Mouse (Mus musculus): ENCODE data around the gene Atp13a2.

Atp13a2 gene

DNA sequence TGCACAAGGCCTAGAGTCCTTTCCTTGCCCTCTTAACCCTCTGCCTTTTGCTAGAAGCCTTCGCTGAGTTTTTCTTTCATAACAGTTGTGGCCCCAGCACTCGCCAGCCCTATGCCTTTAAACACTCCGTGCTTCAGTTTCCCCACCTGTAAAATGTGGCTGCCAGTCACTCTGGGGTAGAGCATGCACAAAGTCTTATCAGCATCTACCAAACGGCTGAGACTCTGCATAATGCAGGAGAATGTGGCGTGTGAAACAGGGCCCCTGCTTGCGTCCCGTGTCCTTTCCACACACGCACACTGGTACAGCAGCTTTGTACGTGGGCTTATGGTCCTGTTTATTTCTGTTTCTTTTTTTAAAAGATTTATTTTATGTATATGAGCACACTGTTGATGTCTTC, 10.1 kb downstream of the Atp13a2 start:
- DNase-seq (ENCODE audit: low spot score in 2 of 2) = no peak

DNA sequence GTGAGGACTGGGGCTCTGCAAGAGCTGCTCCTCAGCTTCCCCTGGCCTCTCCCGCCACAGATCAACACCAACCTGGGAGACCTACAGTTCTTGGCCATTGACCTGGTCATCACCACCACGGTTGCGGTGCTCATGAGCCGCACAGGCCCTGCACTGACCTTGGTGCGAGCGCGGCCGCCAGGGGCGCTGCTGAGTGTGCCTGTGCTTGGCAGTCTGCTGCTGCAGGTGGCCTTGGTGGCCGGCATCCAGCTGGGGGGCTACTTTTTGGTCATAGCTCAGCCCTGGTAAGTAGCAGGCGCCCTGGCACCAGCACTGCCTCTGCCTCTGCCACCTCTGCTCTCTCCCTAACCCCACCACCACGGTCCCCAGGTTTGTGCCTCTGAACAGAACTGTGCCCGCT, 19.3 kb downstream of the Atp13a2 start:
- no peak for DNase-seq (ENCODE audit: low spot score in 2 of 2)

DNA sequence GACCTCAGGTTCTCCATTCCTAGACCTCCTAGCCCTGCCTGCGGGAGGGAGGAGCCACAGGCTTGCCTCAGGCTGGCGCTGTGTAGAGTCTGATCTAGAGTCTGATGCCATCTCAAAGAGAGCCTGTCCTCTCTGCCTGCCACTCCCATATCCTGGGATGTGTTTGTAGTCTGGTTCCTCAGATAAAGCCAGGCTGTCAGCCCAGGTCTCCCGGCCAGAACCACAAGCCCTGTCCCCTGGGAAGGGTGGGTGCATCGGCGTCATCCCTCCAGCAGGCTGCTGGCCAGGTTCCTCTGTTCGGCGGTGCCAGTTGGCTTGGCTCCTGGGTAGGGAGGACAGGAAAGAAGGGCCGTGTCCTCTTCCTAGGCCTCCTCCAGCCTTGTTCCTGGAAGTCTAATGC, 21.4 kb downstream of the Atp13a2 start:
- DNase-seq (ENCODE audit: low spot score in 2 of 2) = no peak

DNA sequence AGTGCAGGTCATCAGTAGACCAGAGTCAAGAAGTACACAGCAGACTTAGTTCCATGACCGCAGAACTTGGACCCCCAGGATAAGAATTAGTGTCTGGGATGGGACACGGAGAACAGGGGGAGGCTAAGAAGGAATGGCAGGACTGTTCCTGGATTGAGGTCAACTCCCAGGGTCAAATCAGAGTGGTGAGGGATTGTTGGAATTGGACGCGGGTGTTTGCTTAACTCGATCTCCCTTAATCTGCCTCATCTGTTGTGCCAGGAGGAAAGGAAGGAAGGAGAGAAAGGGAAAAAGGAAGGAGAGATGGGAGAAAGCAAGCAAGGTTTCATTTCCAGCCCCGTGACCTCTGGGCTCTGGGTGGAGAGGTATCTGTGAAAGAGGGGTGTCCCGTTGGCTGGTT, 23.4 kb downstream of the Atp13a2 start, which contains the start of gene Mfap2:
Mfap2 (plus strand) TSS at position 301 of the 400 bp plus-strand sequence.
- DNase-seq (ENCODE audit: low spot score in 2 of 2) = no peak

DNA sequence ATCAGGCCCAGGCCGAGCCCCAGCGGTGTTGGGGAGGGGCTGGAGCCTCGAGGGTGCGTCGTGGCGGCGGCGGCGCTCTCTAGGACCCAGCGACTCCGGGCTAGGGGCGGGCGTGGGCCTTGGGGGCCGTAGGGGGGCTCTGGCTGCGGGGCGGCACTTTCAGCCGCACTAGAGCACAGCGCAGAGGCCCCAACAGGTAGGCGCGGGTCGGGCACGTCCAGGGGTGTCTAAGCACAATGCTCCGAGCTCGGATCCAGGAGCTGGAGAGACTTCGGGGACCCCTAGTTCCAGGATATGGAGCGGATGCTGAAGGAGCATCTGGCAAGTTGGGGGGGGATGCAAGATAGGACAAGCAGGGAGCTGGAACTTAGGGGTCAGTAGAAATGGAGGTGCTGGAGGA, 23.9 kb downstream of the Atp13a2 start:
- no peak for DNase-seq (ENCODE audit: low spot score in 2 of 2)

DNA sequence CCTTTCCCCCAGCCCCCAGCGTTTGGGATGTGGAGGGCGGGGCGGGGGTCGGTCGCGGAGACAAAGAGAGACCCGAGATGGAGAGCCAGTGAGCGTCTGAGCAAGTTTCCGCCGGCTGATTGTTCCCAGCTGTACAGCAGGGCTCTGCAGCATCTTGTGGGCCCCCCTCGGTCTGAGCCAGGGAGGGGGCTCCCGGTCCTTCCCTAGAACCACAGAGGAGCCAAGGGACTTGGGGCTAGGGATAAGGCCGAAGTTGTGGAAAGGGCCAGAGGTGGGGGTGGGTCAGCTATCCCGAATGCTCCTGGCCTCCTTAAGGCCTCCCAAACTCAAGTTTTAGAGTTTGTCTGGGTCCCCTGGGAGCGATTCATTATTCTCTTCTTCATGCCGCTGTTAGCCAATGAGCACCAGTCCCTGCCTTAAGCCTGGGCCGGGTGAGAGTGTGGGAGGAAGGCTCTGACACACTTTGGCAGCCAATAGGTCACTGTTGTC, 24.3 kb downstream of the Atp13a2 start:
- DNase-seq (ENCODE audit: low spot score in 2 of 2) = no peak

DNA sequence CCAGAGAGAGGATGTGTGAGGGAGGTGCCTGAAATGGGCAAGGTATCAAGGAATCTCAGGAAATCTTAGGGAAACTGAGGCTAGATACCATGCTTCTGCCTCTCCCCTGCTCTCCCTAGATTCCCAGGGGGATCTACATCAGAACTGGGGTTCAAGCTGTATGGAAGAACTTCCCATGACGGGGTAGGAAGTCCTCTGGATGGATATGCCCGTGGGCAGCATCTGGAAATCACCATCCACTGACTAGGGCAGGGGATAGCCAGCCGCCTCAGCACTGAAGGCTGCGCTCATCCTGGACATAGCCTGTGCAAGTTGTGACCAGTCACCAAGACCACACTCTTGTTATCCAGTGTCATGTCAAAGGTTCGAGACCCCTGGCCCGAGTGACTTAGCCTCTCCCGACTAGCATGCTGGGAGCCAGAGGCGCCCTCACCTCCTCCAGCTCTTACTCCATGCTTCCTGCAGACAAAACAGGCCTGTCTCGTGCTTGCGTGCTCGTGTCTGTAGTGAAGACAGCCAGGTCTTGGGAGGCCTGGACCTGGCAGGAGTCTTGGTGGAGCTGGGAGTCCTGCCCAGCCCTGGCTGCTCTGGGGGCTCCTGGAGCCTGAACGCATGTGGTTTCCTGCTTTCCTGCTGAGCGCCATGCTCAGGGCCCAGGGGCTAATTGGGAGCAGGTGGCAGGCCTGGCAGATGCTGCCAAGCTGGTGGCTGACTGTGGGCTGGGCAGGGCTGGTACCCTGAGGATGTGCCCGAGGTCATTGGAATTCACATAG, 25.1 kb downstream of the Atp13a2 start:
- no peak for DNase-seq (ENCODE audit: low spot score in 2 of 2)

DNA sequence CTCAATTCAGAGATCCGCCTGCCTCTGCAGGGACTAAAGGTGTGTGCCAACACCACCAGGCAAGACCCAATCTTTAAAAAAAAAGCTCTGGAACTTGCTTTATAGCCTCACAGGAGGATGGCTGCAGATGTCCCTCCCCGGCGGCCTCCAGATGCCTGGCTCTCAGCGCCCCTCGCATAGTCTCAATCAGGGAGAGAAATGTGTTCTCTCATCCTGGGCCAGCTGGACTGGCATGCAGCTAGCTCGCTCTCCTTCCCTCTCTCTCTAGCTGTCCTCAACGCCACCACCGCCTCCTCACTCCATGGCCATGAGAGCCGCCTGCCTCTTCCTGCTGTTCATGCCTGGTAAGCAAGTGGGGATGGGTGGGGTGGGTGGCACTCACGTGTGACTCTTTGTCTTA, 25.9 kb downstream of the Atp13a2 start:
- no peak for DNase-seq (ENCODE audit: low spot score in 2 of 2)

DNA sequence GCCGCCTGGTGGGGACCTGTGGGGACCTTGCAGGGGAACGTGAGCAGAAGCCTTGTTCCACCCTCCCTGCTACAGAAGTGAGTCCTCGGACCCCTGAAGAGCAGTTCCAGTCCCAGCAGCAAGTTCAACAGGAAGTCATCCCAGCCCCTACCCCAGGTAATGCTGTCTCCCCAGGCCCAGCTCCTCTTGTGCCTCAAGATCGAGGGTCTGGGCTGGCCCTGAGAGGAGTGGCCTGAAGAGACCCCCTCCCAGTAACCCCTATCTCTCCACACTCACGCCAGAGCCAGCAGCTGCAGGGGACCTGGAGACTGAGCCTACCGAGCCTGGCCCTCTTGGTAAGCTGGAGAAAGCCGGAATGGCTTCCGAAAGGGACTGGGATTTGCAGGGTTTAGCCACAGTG, 27.4 kb downstream of the Atp13a2 start:
- no peak for DNase-seq (ENCODE audit: low spot score in 2 of 2)

DNA sequence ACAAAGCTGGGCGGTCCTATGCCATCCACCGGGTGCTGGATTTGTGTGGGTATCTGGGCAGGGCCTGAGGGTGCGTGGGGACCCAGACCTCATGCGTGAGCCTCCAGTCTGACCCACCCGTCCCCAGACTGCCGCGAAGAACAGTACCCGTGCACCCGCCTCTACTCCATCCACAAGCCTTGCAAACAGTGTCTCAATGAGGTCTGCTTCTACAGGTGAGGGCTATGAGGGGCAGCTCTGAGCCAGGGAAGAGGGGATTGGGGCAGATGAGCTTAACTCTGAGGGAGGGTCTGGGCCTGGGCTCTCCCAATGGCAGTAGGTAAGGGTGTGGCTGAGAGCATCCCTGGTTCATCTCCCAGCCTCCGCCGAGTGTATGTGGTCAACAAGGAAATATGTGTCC, 28.2 kb downstream of the Atp13a2 start:
- no peak for DNase-seq (ENCODE audit: low spot score in 2 of 2)

DNA sequence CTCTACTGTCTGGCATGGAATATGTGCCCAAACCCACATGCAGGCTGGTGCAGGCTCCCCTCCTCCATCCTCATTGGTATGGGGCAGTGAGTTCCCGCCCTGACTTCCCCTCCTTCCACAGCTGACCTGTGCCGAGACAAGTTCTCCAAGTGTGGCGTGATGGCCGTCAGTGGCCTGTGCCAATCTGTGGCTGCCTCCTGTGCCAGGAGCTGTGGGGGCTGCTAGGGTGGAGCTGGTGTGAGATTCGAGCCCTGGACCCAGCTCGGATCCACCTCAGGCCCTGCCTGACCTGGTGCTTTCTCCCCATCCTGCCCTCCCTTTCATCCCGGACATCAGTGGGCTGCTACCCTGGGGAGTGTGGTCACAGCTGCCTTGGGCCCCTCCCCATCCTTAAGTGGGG, 28.7 kb downstream of the Atp13a2 start:
- DNase-seq (ENCODE audit: low spot score in 2 of 2) = no peak

DNA sequence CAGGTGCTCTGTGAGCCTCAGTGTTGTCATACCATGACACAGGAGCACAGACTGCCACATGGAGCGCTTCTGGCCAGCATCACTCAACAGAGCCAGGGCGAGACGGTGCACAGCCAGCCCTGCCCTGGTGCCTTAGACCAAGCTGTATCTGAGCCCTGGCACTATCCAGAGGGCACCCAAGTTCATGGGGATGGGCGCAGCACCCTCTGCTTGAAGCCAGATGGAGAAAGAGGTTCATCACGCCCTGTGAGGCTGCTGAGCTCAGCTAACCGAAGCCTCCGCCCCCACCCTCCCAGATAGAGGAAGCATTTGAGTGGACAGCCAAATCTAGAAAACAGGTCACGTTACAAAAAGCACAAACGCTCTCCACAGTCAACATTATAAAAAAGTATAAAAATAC, 29.6 kb downstream of the Atp13a2 start:
- DNase-seq (ENCODE audit: low spot score in 2 of 2) = no peak

DNA sequence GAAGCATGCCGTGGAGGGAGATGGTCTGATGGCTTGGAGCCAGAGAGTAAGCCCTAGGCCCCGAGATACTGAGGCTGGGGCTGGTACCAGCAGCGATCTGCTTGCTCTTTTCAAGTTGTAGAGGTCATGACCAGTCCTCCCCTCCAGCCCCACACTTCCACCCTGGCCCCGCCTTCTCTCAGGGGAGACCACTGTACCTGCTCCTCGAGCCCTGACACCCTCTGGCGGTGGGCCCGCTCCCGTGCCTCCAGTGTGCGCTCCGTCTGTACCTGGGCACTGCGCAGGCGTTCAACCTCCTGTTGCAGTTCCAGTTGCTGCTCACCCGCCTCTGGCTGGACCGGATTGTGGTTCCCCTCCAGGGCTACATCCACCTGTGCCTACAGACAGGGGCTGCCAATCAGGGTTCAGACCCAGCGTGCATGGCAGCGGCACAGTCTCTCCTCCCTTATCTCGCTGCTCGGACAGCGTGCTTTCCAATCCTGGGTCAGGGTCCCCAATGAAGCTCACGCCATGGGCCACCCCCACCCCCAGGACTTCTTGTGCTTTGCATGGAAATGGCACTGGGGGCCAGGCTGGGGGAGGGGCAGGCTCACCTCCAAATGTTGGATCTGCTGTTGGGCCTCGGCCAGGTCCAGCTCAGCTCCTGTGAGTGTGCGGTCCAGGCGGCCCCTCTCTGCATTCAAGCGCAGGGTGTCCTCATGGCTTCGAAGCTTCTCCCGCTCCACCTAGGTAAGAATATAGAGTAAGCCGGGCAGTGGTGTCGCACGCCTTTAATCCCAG, 31.2 kb downstream of the Atp13a2 start:
- DNase-seq (ENCODE audit: low spot score in 2 of 2) = no peak

DNA sequence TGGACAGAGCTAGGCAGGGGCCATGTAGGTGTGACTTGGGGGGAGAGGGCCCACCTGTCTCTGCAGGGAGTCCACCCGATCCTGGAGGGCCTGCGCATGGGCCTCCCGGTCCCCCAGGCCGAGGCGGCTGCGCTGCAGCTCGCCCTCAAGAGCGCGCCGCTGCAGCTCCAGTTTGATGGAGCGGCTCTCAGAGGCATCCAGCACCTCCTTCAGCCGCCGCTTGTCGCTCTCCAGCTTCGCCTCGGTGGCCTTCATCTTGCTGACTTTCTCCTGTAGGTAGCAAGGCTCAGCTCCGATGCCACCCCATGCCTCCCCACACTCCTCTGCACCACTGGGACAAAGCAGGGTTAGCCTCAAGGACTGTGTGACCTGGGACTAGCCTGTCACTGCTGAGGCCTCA, 33.5 kb downstream of the Atp13a2 start:
- DNase-seq (ENCODE audit: low spot score in 2 of 2) = no peak

DNA sequence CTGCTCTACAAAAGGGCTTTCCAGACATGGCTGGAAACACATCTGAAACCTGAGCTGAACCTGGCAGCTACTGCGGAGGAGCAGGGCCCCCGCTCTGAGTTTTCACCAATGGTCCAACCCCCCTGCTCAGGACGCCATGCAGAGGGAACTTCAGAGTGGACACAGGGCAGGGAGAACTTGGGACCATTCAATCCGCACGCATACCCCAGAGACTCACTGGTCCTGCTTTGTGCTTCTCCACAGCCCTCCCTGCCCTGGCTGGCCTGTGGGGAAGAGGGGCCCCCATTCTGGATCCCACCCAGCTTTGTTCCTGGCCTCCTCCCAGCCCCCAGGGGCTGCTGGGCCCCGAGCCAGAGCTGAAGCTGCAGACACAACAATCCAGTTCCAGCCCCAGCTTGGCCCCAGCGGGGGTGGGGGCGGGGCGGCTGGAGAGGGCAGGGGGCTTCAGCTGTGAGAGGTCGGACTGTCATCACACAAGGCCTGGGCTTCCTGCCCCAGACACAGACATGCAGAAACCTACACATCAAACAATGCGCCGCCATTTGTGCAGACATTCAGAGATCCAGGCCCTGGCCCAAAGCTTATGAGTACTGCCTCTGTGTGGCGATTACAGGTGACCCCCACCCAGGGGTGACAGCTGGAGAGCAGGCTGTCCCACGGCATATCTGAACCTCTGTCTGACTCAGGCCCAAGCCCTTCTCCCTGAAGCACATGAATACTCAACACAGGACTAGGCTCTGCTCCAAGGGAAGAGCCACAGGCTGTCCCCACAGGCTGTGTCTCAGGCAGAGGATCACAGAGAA, 34.3 kb downstream of the Atp13a2 start:
- DNase-seq (ENCODE audit: low spot score in 2 of 2) = no peak

DNA sequence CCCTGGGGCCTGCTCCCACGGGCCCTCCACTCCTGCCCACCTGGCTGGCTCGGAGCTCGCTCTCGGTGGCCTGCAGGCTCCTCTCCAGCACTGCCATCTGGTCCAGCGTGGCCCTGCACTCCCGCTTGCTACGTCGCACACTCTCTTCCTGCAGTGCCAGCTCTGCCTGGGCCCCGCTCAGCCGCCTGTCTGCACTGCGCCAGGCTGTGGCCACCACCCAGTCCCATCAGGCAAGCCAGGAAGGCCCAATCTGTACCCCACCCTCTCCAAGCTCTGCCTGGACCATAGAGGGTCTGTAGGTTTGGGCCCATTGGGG, 34.9 kb downstream of the Atp13a2 start:
- DNase-seq (ENCODE audit: low spot score in 2 of 2) = no peak

DNA sequence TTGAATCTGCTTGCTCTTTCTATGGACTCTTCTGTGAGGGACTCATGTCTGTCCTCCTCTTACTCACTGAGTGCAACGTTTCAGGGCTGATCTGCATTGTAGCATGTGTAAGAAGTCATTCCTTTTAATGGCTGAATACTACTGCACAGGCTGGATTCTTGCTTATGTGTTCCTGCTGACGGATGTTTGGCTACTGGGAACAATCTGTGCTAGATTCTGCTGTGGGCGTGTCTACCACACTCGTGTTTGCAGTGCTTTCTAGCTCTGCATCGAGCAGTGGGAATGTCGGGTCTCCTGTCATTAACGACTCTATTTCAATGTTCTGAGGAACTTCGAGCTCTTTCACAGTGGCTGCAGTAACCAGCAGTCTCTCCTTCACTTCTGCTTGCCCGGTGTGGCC, 37.4 kb downstream of the Atp13a2 start:
- no peak for DNase-seq (ENCODE audit: low spot score in 2 of 2)

DNA sequence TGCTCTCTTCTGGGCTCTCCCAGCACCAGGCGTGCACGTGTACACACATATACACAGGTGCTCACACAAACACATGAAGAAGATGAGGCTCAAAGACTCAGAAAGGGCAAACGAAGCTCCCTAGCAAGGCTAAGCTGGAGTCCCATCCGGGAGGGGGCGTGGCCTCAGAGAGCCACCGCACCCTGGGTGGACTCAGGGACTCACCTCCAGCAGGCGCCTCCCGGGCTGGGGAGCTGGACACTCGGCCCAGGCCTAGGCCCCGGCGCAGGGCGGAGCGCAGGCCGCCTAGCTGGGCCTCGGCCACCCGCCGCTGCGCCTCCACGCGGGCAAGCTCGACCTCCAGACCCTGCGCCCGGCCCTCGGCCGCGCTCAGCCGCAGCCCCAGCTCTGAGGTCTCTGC, 38.3 kb downstream of the Atp13a2 start:
- no peak for DNase-seq (ENCODE audit: low spot score in 2 of 2)

DNA sequence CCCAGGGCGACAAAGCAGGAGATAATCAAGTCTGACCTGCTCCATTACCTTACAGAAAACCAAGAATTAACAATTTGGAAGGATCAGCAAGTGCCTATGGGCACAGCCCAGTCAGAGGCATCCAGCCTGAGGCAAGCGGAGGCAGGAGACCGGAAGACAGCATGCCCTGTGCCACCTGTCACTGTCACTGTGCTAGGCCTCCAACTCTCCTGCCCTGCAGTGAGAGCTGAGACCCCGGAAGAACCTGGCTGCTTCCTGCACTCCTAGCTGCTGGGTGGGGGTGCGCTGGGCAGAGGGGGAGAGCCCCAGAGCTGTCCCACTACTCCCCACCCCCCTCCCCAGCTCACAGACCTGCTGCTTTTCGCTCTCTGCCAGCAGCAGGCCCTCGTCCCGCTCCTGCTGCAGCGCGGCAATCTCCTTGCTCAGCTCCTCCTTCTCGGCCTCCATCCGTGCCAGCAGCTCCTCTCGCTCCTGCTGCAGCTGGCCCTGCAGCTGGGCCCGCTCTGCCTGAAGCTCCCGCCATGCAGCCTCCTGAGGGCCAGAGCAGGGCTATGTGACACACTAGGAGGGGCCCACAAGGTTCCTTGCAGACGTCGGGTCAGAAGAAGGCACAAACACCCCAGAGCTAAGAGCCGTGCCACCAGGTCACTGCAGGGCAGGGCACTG, 44.0 kb downstream of the Atp13a2 start:
- DNase-seq (ENCODE audit: low spot score in 2 of 2) = no peak

DNA sequence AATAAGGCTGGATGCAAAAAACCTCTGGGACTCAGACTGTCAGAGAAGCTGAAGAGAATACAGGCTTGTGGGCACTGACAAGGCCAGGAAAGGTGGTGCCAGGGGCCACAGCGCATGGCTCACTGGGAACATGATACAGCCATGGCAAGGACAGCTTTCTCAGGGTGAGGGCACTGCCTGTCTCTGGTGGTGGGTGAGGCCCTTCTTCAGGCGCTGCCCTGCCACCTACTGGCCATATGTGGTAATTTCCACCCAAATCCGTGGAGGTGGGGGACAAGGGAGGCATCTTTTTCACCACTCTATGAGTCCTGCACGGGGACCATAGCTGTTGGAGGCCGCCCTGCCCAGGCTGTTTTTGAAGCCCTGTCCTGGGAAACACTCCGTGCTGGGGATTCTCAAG, 45.1 kb downstream of the Atp13a2 start:
- DNase-seq (ENCODE audit: low spot score in 2 of 2) = peak in 1 of 2 experiments; percentile 86

DNA sequence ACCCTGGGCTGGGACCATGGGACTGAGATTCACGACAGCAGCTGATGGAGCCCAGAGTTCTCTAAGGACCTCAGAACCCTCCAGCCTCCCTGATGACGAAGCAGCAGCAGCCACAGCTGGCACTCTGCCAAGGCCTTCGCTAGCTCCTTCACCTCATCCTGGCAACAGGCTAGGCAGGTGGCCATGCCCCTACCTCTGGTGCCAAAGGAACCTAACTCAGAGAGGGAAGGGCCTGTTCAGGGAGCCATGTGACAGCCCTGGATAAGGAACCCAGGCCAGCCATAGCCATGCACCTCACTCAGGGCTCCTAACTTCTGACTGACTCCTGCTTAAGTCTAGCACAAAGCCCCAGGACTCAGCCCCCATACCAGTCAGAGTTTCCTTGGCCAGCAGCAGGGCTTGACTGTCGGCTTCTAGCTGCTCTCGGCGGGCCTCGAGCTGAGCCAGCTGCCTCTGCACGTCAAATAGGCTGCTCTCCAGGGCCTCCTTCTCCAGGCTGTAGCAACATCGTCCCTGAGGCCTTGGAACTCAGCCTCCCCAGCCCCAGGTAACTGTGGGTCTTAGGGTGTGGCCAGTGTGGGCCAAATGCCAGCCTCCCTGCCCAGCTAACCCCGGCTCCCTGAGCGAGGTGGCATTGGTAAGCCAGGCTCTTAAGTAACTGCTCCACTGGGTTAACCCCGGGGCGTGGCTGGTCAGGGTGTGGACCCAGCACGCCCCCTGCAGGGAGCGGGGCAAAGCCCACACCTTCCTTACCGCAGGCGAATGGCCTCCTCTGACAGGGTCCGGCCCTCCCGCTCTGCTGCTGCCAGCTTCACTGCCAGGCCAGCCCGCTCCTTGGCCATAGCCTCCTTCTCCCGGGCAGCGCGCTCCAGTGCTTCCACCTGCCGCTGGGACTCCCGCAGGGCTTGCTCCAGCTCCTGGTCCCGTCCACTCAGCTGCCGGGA, 47.2 kb downstream of the Atp13a2 start:
- DNase-seq (ENCODE audit: low spot score in 2 of 2) = no peak

Measured in left cerebral cortex, adult 9 months (tissue).